Mouse (Mus musculus) lung, embryonic 15.5 days (tissue): Measurements from ENCODE around the gene Stx2. TPM values are rescaled to one million over a fixed set of nuclear protein-coding genes. Genes with fewer than 3 reads are reported as not detected.

Experiments
- ATAC-seq: fragments of 200-750 bp; cut with Nextera tagmentation; 2 replicates; pipeline ENCODE4 v1.8.0; 2017; ENCODE audit warnings: moderate number of reproducible peaks, borderline replicate concordance; ENCODE audit not compliant: low FRiP score, low TSS enrichment; ENCODE audit errors: extremely low read depth
- H3K27ac ChIP-seq: fragments of 300-500 bp; sonication (generic); 2 replicates; pipeline ENCODE4 v1.5.1; 2015; ENCODE audit warnings: moderate library complexity, mild to moderate bottlenecking, inconsistent platforms
- H3K27me3 ChIP-seq: fragments of 300-500 bp; sonication (generic); 2 replicates; pipeline ENCODE4 v1.6.1; 2015; ENCODE audit warnings: inconsistent platforms
- H3K36me3 ChIP-seq: fragments of 300-500 bp; sonication (generic); 2 replicates; pipeline ENCODE4 v1.6.1; 2015; ENCODE audit warnings: inconsistent platforms
- H3K4me1 ChIP-seq: fragments of 300-500 bp; sonication (generic); 2 replicates; pipeline ENCODE4 v1.6.1; 2015; ENCODE audit warnings: inconsistent platforms
- H3K4me2 ChIP-seq: fragments of 300-500 bp; sonication (generic); 2 replicates; pipeline ENCODE4 v1.6.1; 2015; ENCODE audit warnings: inconsistent platforms, mild to moderate bottlenecking, moderate library complexity
- H3K4me3 ChIP-seq: fragments of 300-500 bp; sonication (generic); 2 replicates; pipeline ENCODE4 v1.5.1; 2015; ENCODE audit warnings: mild to moderate bottlenecking, inconsistent platforms
- H3K9ac ChIP-seq: fragments of 300-500 bp; sonication (generic); 2 replicates; pipeline ENCODE4 v1.6.1; 2015; ENCODE audit warnings: inconsistent platforms
- H3K9me3 ChIP-seq: fragments of 300-500 bp; sonication (generic); 2 replicates; pipeline ENCODE4 v1.6.1; 2016; ENCODE audit warnings: inconsistent platforms
- WGBS: fragments of 180-500 bp; shearing (Covaris S2); methylation state at CpG from one replicate; pipeline ENCODE4 v1.1.7; 2015; 5-methylcytosine and 5-hydroxymethylcytosine counted together
- polyA plus RNA-seq: library from polyadenylated mRNA; unstranded; fragments of >200 nt; fragmentation: Nextera tagmentation; extraction: Ambion mirVana; gene quantifications from 2 replicates; pipeline ENCODE4 v1.2.1, GENCODE M21; 2015

Gene Stx2
- polyA plus RNA-seq, 1 experiment from 2014 or later = 28.3 TPM

DNA sequence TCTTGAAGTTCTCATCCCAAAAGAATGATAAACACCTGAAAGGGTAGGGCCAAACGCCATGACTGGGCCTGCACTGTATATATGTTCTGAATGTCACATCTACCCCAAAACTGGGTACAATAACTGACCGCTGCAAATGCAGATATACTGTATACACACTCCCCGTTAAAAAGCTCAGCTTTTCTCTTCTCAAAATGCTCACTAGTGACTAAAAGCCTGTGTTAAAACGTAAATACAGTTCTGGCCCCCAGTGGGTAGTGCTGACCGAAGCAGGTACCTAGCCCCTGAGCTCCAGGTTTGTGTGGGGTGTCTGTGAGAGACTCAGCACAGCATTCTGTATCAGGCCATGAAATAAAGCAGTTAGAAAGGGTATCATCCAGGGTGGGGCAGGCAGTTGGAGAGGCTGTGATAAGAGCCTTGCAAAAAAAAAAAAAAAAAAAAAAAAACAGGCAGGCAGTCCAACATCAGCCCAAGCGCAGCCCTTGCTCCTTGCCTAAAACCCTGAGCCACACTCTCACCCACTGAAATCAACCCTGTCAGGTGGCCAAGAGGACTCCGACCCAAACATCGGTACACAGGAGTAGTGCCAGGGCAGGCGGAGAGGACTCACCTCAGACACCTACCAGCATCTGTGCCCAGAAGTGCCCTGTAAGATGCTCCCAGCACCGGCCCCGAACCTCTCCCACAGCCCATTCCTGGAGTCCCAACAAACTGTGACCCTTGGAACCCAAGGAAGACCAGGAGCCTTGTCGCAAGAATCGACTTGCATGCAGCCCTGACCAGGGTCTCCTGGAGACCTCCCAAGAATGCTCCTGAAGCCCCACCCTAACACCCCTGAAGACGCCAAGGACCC is 1.0 kb downstream of the Stx2 start:
- peak overlapping the region; percentile 63 for H3K9ac ChIP-seq
- peaks cover 40% of the 10 kb centered on the region for H3K4me1 ChIP-seq
- ATAC-seq = no peak
- H3K27ac ChIP-seq = no peak overlapping the region
- H3K4me3 ChIP-seq = peak overlapping the region; percentile 62
- H3K27me3 ChIP-seq = no peaks in the 10 kb centered on the region
- no peaks in the 10 kb centered on the region for H3K36me3 ChIP-seq
- peak overlapping the region; percentile 82 for H3K4me2 ChIP-seq
- no peaks in the 10 kb centered on the region for H3K9me3 ChIP-seq
- WGBS = 50% methylated on average over 14 of the region's 14 CpGs

DNA sequence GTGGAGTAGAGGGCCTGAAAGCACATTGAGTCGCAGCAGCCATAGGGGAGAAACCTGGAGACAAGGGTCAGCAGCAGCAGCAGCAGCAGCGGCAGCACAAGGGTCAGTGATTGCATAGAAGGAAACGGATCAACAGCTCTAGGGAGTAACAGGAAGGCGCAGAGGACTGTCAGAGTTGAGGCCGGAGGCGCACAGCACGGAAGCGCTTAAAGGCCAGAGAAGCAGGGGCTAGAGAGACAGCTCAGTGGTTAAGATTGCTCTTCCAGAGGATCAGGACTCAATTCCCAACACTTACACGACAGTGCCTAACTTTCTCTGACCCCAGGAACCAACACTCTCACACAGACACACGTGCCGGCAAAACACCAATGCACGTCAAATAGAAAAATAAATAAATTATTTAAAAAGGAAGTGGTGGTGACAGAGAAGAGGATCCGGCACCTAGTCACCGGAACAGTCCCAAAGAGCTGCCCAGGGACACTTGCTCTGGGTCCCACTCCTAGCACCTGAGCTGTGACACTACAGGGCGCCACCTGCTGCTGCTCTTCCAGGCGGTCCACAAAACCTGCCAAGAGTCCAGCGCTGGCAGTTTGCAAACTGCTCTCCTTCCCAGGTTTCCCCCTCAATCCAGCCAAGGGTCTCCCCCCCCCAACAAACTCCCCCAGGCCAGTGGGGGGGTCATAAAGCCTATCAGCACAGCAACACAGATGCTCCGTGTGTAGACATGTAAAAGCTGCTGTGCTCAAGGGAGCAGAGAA is 2.2 kb downstream of the Stx2 start:
- Histone ChIP-seq H3K27me3 (no peaks in the 10 kb centered on the region), H3K9ac (no peak overlapping the region), H3K4me2 (peak overlapping the region; percentile 82), H3K36me3 (no peaks in the 10 kb centered on the region), H3K4me3 (no peak overlapping the region), H3K9me3 (no peaks in the 10 kb centered on the region), H3K27ac (no peak overlapping the region), H3K4me1 (peaks cover 49% of the 10 kb centered on the region)
- 60% methylated on average over 18 of the region's 18 CpGs for WGBS
- ATAC-seq = no peak

DNA sequence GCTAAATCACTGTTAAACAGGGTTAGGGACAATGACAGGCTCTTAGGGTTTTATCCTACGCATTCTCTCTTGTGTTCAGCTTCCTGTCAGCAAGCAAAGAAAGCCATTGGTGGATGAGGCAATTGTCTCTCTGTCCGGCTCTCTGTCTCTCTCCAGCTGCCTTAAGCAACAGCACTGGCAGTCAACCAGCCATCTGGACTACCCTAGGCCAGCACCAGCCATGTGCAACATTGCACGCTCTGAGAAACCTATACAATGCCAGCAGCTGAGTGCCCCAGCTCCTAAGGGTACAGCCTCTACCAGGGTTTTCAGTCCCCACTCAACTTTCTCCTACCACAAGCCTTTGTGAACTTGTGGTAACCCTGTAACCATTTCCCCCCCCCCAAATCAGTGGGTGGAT is 3.0 kb downstream of the Stx2 start:
- Histone ChIP-seq H3K27me3 (no peaks in the 10 kb centered on the region), H3K36me3 (no peaks in the 10 kb centered on the region), H3K4me2 (peak overlapping the region; percentile 82; the same call in 1 of the 2 replicates), H3K27ac (no peak overlapping the region), H3K9me3 (no peaks in the 10 kb centered on the region), H3K9ac (no peak overlapping the region), H3K4me3 (no peak overlapping the region), H3K4me1 (peaks cover 49% of the 10 kb centered on the region)
- WGBS = 80% methylated on average over 3 of the region's 3 CpGs
- no peak for ATAC-seq

DNA sequence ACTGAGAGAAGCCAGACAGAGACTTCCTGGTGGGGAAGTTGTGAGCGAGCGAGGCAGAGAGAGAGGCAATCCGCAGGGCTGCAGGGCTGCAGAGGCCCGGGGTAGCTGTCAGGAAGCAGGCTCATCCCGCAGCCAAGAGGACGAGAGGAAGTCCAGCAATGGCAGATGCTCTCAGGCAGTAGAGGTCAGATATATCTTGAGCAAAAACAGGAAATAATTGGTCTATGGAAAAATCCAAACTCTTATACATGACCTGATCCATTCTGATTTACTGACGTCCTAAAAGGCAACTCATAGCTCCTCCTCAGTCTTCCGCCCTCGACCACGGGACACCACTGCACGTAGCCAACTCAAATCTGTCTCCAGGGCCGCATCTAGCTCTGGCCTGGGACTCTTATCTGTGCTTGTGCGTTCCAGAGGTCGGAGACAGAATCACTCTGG is 5.8 kb downstream of the Stx2 start:
- H3K4me2 ChIP-seq = peak overlapping the region; percentile 8; the same call in 1 of the 2 replicates

DNA sequence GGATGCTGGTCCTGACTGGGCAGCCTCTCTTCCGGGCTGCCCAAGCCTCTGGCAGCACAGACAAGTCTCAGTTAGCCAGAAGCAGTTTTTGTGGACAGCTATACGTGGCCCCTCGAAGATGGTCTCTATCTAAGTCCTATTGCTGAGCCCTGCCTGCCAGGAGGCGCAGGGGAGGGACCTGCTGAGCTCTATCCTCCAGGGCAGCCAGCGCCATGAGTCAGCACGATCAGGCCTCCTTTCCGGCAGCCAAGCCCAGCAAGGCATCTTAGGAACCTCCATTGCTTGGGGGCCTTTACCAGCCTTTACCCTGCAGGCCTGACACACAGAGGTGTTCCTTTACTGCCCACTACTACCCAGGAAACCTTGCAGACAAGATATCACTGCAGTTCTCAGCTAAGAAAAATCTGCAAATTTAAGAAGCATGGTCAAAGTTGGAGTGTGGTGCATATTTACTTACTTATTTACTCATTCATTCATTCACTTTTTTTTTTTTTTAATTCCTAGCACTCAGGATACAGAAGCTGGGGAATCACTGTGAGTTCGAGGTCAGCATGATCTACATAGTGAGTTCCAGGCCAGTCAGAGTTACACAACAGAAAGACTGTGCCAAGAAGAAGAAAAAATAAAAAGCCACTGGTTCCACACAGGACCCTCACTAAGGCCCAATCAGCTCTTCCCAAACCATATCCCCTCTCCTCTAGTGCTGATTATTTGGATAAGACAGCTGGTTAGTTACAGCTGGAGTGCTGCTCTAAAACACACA is 7.5 kb downstream of the Stx2 start:
- 44% methylated on average over 8 of the region's 8 CpGs for WGBS
- no peak for ATAC-seq
- Histone ChIP-seq H3K4me1 (peaks cover 24% of the 10 kb centered on the region), H3K4me3 (no peak overlapping the region), H3K27me3 (no peaks in the 10 kb centered on the region), H3K4me2 (no peak overlapping the region), H3K9ac (no peak overlapping the region), H3K36me3 (peaks cover 8% of the 10 kb centered on the region; the same call in 1 of the 2 replicates), H3K27ac (no peak overlapping the region), H3K9me3 (no peaks in the 10 kb centered on the region)

More for the DNA sequence above, 5.8 kb downstream of the Stx2 start:
- ATAC-seq = peak; percentile 62
- no peaks in the 10 kb centered on the region for H3K9me3 ChIP-seq
- H3K9ac ChIP-seq = no peak overlapping the region
- H3K4me1 ChIP-seq = peaks cover 39% of the 10 kb centered on the region
- H3K36me3 ChIP-seq = peaks cover 7% of the 10 kb centered on the region; the same call in 1 of the 2 replicates
- H3K4me3 ChIP-seq = no peak overlapping the region
- WGBS = 30% methylated on average over 14 of the region's 14 CpGs
- H3K27ac ChIP-seq = peak overlapping the region; percentile 76
- no peaks in the 10 kb centered on the region for H3K27me3 ChIP-seq

DNA sequence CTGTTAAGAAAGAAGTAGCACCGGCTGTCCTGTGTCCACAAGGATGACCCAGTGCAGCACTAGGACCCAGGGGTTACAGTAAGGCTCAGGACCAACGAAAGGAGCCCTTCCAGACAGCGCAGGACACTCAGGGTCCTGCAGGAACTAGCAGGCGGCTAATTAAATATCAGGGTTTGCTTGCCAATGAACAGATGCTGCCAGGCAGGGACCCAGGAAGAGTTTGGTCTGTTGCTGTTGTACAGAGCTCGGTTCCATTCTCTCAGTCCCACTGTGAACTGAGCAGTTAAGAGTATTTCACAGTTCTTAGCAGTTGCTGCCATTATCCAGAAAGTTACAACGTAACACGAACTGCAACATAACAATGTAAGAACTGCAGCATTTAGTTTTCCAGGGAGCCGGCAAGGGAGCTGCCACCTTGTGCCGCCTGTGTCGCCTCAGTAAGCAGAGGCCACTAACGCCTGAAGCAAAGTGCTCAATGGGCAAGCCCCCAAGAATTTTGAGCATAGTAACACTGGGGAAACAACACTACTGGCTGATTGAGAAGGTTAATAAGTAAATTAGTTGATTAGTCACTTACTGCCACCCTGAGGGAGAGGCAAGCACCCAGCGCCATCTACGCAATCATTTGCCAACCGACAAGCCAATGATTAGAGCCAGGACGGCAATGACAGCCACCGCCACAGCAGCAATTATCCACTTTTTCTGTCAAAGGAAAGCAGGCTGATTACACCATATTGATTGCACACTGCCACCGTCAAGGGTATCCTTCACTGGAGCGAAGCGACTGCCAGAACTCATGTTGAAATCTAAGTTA is 21.0 kb downstream of the Stx2 start:
- Histone ChIP-seq H3K27ac (no peak overlapping the region), H3K27me3 (no peaks in the 10 kb centered on the region), H3K4me3 (no peak overlapping the region), H3K36me3 (peaks cover 32% of the 10 kb centered on the region), H3K4me1 (no peaks in the 10 kb centered on the region), H3K9me3 (no peaks in the 10 kb centered on the region), H3K4me2 (no peak overlapping the region), H3K9ac (no peak overlapping the region)
- 83% methylated on average over 19 of the region's 19 CpGs for WGBS
- ATAC-seq = no peak

DNA sequence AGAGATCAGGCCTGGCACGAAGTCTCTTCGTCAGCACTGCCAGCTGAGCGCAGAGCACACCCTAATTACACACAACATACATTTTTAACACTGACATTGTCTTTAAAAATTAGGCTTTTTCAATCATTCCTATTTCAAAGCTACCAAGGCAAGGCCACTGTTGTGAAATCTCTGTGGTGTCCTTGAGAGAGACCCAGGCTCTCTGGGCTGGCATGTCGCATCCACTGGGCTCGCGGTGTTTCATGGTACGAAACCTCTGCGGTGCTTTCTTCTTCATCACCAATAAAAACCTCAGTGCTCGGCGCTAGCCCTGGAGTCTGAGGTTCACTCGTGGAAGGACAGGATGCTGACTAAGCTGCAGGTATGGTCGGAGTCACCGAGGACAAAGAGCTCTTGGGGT is 22.4 kb downstream of the Stx2 start:
- Histone ChIP-seq H3K9ac (no peak overlapping the region), H3K27ac (no peak overlapping the region), H3K4me1 (no peaks in the 10 kb centered on the region), H3K36me3 (peaks cover 18% of the 10 kb centered on the region; the same call in 1 of the 2 replicates), H3K4me2 (no peak overlapping the region), H3K4me3 (no peak overlapping the region), H3K9me3 (no peaks in the 10 kb centered on the region), H3K27me3 (no peaks in the 10 kb centered on the region)
- WGBS = 89% methylated on average over 13 of the region's 13 CpGs
- ATAC-seq = no peak

DNA sequence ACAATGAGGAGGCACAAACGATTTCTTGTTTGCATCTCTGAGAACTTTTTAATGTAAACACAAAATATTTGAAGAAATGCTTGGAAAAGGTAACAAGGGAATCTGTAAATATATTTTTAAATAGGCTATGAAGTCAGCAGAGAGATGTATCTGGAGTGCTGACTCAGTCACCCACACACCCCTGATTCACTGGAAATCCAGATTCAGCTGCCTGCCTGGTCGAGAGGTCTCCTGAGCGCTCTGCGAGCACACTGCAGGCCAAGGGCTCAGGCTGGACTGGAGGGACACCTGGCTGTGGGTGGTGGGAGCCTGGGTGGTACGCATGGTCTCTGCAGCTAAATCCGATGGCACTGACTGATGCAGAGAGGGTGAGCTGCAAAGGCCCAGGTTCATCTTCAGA is 23.8 kb downstream of the Stx2 start:
- Histone ChIP-seq H3K4me3 (no peak overlapping the region), H3K4me2 (no peak overlapping the region), H3K9ac (no peak overlapping the region), H3K4me1 (no peaks in the 10 kb centered on the region), H3K27me3 (no peaks in the 10 kb centered on the region), H3K9me3 (no peaks in the 10 kb centered on the region), H3K27ac (no peak overlapping the region), H3K36me3 (peaks cover 12% of the 10 kb centered on the region; the same call in 1 of the 2 replicates)
- WGBS = 84% methylated on average over 6 of the region's 6 CpGs
- no peak for ATAC-seq

DNA sequence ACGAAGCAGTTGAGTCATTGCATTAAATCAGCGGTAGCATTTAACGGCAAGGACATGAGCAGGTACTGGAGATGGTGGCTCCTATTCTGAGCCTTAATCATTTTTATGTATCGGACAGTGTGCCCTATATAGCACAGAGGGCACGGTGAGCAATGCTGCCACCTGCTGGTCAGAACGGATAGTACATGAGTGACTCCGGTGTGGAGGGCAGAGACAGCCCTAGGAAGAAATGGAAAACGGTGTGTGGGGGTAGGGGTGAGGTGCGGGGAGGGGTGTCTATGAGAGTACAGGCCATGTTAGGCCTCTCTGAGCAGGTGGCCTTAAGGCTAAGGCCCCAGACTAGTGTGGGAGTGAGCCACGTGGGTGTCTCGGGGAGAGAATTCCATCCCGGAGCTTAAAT is 26.8 kb downstream of the Stx2 start:
- no peak overlapping the region for H3K4me2 ChIP-seq
- no peaks in the 10 kb centered on the region for H3K27me3 ChIP-seq
- no peak overlapping the region for H3K4me3 ChIP-seq
- peaks cover 12% of the 10 kb centered on the region; the same call in 1 of the 2 replicates for H3K36me3 ChIP-seq
- no peak overlapping the region for H3K9ac ChIP-seq
- WGBS = 22% methylated on average over 12 of the region's 12 CpGs
- no peaks in the 10 kb centered on the region for H3K4me1 ChIP-seq
- no peak overlapping the region for H3K27ac ChIP-seq
- no peaks in the 10 kb centered on the region for H3K9me3 ChIP-seq
- peak; percentile 71 for ATAC-seq

DNA sequence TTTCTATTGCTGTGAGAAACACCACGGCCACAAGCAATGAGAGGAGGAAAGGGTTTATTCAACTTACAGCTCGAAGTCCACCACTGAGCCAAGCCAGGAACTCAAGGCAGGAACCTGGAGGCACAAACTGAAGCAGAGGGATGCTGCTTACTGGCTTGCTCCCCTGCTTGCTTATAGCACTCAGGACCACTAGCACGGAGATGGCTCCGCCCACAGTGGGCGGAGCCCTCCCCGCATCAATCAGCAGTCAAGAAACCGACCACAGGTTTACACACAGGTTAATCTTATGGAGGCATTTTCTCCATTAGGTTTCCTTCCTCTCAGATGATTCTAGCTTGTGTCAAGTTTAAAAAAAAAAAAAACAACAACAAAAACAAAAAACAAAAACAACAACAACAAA is 27.5 kb downstream of the Stx2 start:
- H3K4me3 ChIP-seq = no peak overlapping the region
- H3K36me3 ChIP-seq = 0 out of 2 replicates have a peak, but pooled peaks cover 10% of the 10 kb centered on the region
- H3K9me3 ChIP-seq = no peaks in the 10 kb centered on the region
- H3K4me2 ChIP-seq = no peak overlapping the region
- no peak for ATAC-seq
- H3K27me3 ChIP-seq = no peaks in the 10 kb centered on the region
- no peaks in the 10 kb centered on the region for H3K4me1 ChIP-seq
- H3K27ac ChIP-seq = no peak overlapping the region
- H3K9ac ChIP-seq = no peak overlapping the region
- 65% methylated on average over 7 of the region's 7 CpGs for WGBS

DNA sequence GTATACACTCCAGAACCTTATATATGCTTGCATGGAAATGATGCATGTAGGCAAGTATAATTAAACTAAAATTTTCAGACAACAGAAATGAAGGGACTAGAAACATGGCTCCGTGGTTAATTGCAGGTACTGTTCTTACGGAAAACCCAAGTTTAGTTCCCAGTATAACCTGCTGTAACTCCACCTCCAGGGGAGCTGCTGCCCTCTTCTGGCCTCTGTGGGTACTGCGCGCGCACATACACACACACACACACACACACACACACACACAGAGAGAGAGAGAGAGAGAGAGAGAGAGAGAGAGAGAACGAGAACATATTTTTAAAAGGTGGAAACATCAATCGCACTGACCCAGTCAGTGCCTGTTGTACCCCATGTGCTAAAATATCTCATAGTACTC is 29.4 kb downstream of the Stx2 start:
- 97% methylated on average over 7 of the region's 7 CpGs for WGBS
- no peaks in the 10 kb centered on the region for H3K27me3 ChIP-seq
- ATAC-seq = no peak
- H3K4me2 ChIP-seq = no peak overlapping the region
- H3K9ac ChIP-seq = no peak overlapping the region
- no peaks in the 10 kb centered on the region for H3K4me1 ChIP-seq
- no peak overlapping the region for H3K4me3 ChIP-seq
- H3K27ac ChIP-seq = no peak overlapping the region
- H3K36me3 ChIP-seq = no peaks in the 10 kb centered on the region
- no peaks in the 10 kb centered on the region for H3K9me3 ChIP-seq
